Comparison of ENCODE assay signal across 19 mouse cellular contexts in the genomic region with DNA sequence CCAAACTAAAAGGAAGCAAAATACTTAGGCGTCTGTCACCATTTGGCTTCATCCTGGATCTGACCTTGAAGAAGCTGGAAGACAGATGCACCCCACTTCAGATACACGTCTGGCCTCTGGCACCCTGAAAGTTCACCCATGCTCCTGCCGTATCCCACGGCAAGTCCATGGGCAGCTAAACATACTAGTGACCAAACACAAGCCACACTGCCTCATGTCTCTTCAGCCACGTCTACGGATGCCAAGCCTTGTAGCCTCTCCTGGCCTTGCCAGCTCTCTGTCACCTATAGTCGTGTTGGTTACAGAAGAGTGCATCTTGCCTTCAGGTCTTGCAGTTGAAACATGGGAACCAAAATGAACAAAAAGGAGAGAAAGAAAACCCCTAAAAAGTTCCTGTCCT.
"Had no signal": no experiment of that assay in that cellular context is flagged by ENCODE, and none has a peak within 500 bp of the region (broad histone marks: within the 10 kb centered on the region; RNA-seq: fewer than 3 reads in every experiment).

No protein-coding gene starts in this region.

- ATAC-seq: midbrain, embryonic 16.5 days had no signal

- H3K27ac ChIP-seq: midbrain, embryonic 10.5 days; midbrain, embryonic 12.5 days; neural tube, embryonic 13.5 days; neural tube, embryonic 15.5 days had no signal

- H3K27me3 ChIP-seq: midbrain, embryonic 12.5 days; neural tube, embryonic 13.5 days; neural tube, embryonic 15.5 days had no signal

- H3K9ac ChIP-seq: lung, embryonic 14.5 days; midbrain, embryonic 12.5 days; neural tube, embryonic 13.5 days; neural tube, embryonic 15.5 days had no signal

- DNase-seq: lung, adult 18-20 months; lung, embryonic 14.5 days; lung, postnatal 10 days; lung, postnatal 4 days; midbrain, embryonic 14.5 days; retina, postnatal 1 day; right cerebral cortex, adult 18-20 months; right cerebral cortex, postnatal 25 days; right cerebral cortex, postnatal 4 days; spleen, adult 18-20 months; thymus, adult 18-20 months; thymus, postnatal 14 days; thymus, postnatal 36 days had no signal

- H3K4me2 ChIP-seq: lung, embryonic 14.5 days; midbrain, embryonic 12.5 days; neural tube, embryonic 13.5 days; neural tube, embryonic 15.5 days had no signal

- H3K4me3 ChIP-seq: midbrain, embryonic 10.5 days; midbrain, embryonic 12.5 days; myocyte; neural tube, embryonic 13.5 days; neural tube, embryonic 15.5 days had no signal

- H3K4me1 ChIP-seq: midbrain, embryonic 10.5 days; midbrain, embryonic 12.5 days; neural tube, embryonic 13.5 days; neural tube, embryonic 15.5 days had no signal

- H3K9me3 ChIP-seq: midbrain, embryonic 10.5 days; midbrain, embryonic 12.5 days; neural tube, embryonic 13.5 days; neural tube, embryonic 15.5 days had no signal
